Mouse (Mus musculus) Muller cell, postnatal 12 days (primary cell): ENCODE measurements at regions not wholly inside any gene's neighbourhood (a gene's known extent, or its start where the extent isn't known, plus 50 kb on each side); places are given as distances from the start of the nearest gene placed in this dataset.

ENCODE experiments used
- DNase-seq: peaks from one replicate; pipeline ENCODE4 v3.0.0-alpha.2; 2015; ENCODE audit errors: inconsistent ontology term

- peak; percentile 79 for DNase-seq
Observed at GRCm38 (mm10) chr11:113026994-113027393, 245.0 kb downstream of the Sox9 start.

- DNase-seq, result no peak
Observed at GRCm38 (mm10) chr11:113028235-113028919, 246.4 kb downstream of the Sox9 start.

- peak; percentile 58 for DNase-seq
Observed at GRCm38 (mm10) chr11:113031405-113031804, 249.4 kb downstream of the Sox9 start.

- DNase-seq, result no peak
Observed at GRCm38 (mm10) chr11:113032487-113033228, 250.6 kb downstream of the Sox9 start.

GRCm38 (mm10) chr11:113034911-113035310, 252.9 kb downstream of the Sox9 start:
- DNase-seq, result no peak

GRCm38 (mm10) chr11:113037736-113038135, 255.7 kb downstream of the Sox9 start:
- DNase-seq, result no peak

- no peak for DNase-seq
Observed at GRCm38 (mm10) chr11:113042710-113043109, 260.7 kb downstream of the Sox9 start.

GRCm38 (mm10) chr11:113046200-113047051, 264.4 kb downstream of the Sox9 start:
- DNase-seq, result peak; percentile 70

GRCm38 (mm10) chr11:113048158-113048557, 266.1 kb downstream of the Sox9 start:
- DNase-seq, result no peak

- DNase-seq, result peak; percentile 36
Observed at GRCm38 (mm10) chr11:113049593-113049992, 267.6 kb downstream of the Sox9 start.

GRCm38 (mm10) chr11:113052536-113052935, 270.5 kb downstream of the Sox9 start:
- no peak for DNase-seq

GRCm38 (mm10) chr11:113056042-113056632, 274.1 kb downstream of the Sox9 start:
- no peak for DNase-seq

GRCm38 (mm10) chr11:113056824-113057223, 274.8 kb downstream of the Sox9 start:
- DNase-seq, result peak; percentile 81

- DNase-seq, result peak; percentile 47
Observed at GRCm38 (mm10) chr11:113070365-113070764, 288.3 kb downstream of the Sox9 start.

GRCm38 (mm10) chr11:113071942-113072341, 289.9 kb downstream of the Sox9 start:
- no peak for DNase-seq

GRCm38 (mm10) chr11:113074328-113074727, 292.3 kb downstream of the Sox9 start:
- DNase-seq, result no peak

GRCm38 (mm10) chr11:113076371-113076770, 294.3 kb downstream of the Sox9 start:
- DNase-seq, result no peak

GRCm38 (mm10) chr11:113080311-113080710, 298.3 kb downstream of the Sox9 start:
- DNase-seq, result no peak

GRCm38 (mm10) chr11:113084442-113084841, 302.4 kb downstream of the Sox9 start:
- no peak for DNase-seq

- no peak for DNase-seq
Observed at GRCm38 (mm10) chr11:113085556-113085955, 303.5 kb downstream of the Sox9 start.

- DNase-seq, result no peak
Observed at GRCm38 (mm10) chr11:113087084-113087483, 305.1 kb downstream of the Sox9 start.
